Mouse (Mus musculus): ENCODE measurements at regions not wholly inside any gene's neighbourhood (a gene's known extent, or its start where the extent isn't known, plus 50 kb on each side); places are given as distances from the start of the nearest gene placed in this dataset.
"Not testable (repeated sequence)": the region's sequence is repeated elsewhere in the genome, so short reads cannot be mapped to it uniquely, and the experiment has no call there.

DNA sequence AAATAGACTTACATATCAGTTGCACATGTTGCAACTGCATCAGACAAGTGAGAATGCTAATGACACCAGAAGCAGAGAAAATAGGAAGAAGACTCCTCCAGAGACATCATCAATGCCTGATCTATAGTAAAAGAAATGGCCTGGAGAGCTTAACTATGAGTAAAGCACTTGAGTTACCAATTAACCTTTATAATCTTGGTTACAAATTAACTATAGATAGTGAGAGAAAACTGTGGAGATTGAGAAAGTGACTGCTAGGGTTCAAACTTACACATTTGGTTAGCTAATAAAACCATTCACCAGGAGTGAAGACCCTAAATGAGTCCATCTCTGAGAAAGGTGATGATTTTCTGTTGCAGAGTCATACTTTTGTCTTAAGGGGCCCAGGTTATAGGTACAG is 307.4 kb downstream of the Phex start:
- H3K4me3 ChIP-seq (ENCODE audit: low read length), result no peak overlapping the region
- no peaks in the 10 kb centered on the region for H3K4me1 ChIP-seq (ENCODE audit: insufficient read depth, low read length)
- ATAC-seq (ENCODE audit: low FRiP score, low TSS enrichment), result no peak
- H3K4me2 ChIP-seq (replicated peaks; ENCODE audit: low read depth, low read length), result no peak overlapping the region
- no peak overlapping the region for H3K27ac ChIP-seq (ENCODE audit: low read length)
- no peak overlapping the region for H3K9ac ChIP-seq (replicated peaks; ENCODE audit: low read length)
- H3K9me3 ChIP-seq (ENCODE audit: low read length), result no peaks in the 10 kb centered on the region
- H3K36me3 ChIP-seq (ENCODE audit: insufficient read depth, low read length), result no peaks in the 10 kb centered on the region
- no peaks in the 10 kb centered on the region for H3K27me3 ChIP-seq (ENCODE audit: insufficient read depth, low read length)

DNA sequence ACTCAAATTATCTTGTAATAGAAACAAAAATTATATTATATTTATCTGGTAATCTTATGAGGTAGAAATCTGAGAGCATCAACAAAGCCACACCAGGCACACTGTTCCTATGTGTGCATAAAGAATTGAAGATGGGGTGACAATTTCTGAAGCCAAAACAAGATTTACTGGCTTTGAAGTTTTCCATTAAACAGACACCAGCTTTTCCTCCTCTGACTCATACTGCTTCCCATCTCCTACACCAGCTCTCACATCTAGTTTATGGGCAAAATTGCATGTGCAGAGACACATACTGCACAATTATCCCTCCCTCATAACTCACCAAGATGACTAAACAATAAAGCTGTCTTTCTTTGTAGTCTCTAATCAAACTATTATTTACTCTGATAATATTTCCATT is 335.1 kb downstream of the Phex start:
- no peaks in the 10 kb centered on the region for H3K9me3 ChIP-seq (ENCODE audit: low read length)
- no peak overlapping the region for H3K4me3 ChIP-seq (ENCODE audit: low read length)
- H3K4me2 ChIP-seq (replicated peaks; ENCODE audit: low read depth, low read length), result no peak overlapping the region
- no peak overlapping the region for H3K27ac ChIP-seq (ENCODE audit: low read length)
- ATAC-seq (ENCODE audit: low FRiP score, low TSS enrichment), result no peak
- no peaks in the 10 kb centered on the region for H3K36me3 ChIP-seq (ENCODE audit: insufficient read depth, low read length)
- H3K27me3 ChIP-seq (ENCODE audit: insufficient read depth, low read length), result no peaks in the 10 kb centered on the region
- H3K9ac ChIP-seq (replicated peaks; ENCODE audit: low read length), result no peak overlapping the region
- no peaks in the 10 kb centered on the region for H3K4me1 ChIP-seq (ENCODE audit: insufficient read depth, low read length)

GRCm38 (mm10) chrX:157079606-157080005 is 335.5 kb downstream of the Phex start:
- no peaks in the 10 kb centered on the region for H3K4me1 ChIP-seq (ENCODE audit: insufficient read depth, low read length)
- ATAC-seq (ENCODE audit: low FRiP score, low TSS enrichment), result no peak
- H3K4me2 ChIP-seq (replicated peaks; ENCODE audit: low read depth, low read length), result no peak overlapping the region
- no peaks in the 10 kb centered on the region for H3K36me3 ChIP-seq (ENCODE audit: insufficient read depth, low read length)
- H3K4me3 ChIP-seq (ENCODE audit: low read length), result no peak overlapping the region
- H3K27me3 ChIP-seq (ENCODE audit: insufficient read depth, low read length), result no peaks in the 10 kb centered on the region
- H3K27ac ChIP-seq (ENCODE audit: low read length), result no peak overlapping the region
- H3K9me3 ChIP-seq (ENCODE audit: low read length), result no peaks in the 10 kb centered on the region
- no peak overlapping the region for H3K9ac ChIP-seq (replicated peaks; ENCODE audit: low read length)
- WGBS, result 25% methylated on average over 2 of the region's 2 CpGs

- not testable (repeated sequence) for H3K4me3 ChIP-seq (ENCODE audit: low read length); H3K27me3 ChIP-seq (ENCODE audit: insufficient read depth, low read length); H3K9ac ChIP-seq (replicated peaks; ENCODE audit: low read length); H3K4me2 ChIP-seq (replicated peaks; ENCODE audit: low read depth, low read length); H3K4me1 ChIP-seq (ENCODE audit: insufficient read depth, low read length); ATAC-seq (ENCODE audit: low FRiP score, low TSS enrichment); H3K9me3 ChIP-seq (ENCODE audit: low read length); H3K27ac ChIP-seq (ENCODE audit: low read length); H3K36me3 ChIP-seq (ENCODE audit: insufficient read depth, low read length)
- 80% methylated on average over 5 of the region's 5 CpGs for WGBS
Measured at GRCm38 (mm10) chrX:157078061-157078460, 337.1 kb downstream of the Phex start.

GRCm38 (mm10) chrX:157076193-157076592 is 338.9 kb downstream of the Phex start:
- H3K36me3 ChIP-seq (ENCODE audit: insufficient read depth, low read length), result no peaks in the 10 kb centered on the region
- no peaks in the 10 kb centered on the region for H3K27me3 ChIP-seq (ENCODE audit: insufficient read depth, low read length)
- H3K9me3 ChIP-seq (ENCODE audit: low read length), result no peaks in the 10 kb centered on the region
- ATAC-seq (ENCODE audit: low FRiP score, low TSS enrichment), result no peak
- no peak overlapping the region for H3K4me3 ChIP-seq (ENCODE audit: low read length)
- no peak overlapping the region for H3K4me2 ChIP-seq (replicated peaks; ENCODE audit: low read depth, low read length)
- H3K9ac ChIP-seq (replicated peaks; ENCODE audit: low read length), result no peak overlapping the region
- H3K4me1 ChIP-seq (ENCODE audit: insufficient read depth, low read length), result no peaks in the 10 kb centered on the region
- H3K27ac ChIP-seq (ENCODE audit: low read length), result no peak overlapping the region

DNA sequence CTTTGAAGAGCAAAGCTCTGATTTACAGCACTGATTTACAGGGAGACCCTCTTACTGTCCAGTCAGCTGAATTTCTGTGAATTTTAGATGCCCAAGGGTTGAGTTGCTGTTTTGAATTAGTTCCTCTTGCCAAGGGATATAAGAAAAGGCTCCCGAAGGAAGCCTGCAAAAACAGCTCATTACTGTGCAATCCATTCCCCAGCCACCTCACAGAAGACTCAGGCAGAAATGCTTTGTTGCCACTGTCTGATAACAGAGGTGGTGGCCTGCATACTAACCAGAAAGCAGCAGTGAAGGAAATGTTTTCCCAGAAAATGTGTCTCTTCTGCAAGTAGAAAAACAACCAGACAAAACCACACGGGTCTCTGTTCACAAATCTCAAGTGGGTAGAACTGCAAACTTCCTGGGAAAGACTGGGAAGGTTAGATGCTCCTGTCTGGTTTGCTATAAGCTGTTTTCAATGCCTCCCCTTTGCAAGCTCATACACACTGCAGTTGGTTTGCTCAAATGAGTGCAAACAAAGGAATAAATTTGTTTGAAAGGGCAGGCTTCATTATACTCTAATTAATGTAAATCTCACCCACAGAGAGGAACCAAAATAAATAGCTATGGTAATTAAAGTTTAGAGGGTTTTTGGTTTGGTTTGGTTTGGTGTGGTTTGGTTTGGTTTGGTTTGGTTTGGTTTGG is 363.3 kb downstream of the Phex start:
- Histone ChIP-seq H3K4me2 (replicated peaks; ENCODE audit: low read depth, low read length) (no peak overlapping the region), H3K36me3 (ENCODE audit: insufficient read depth, low read length) (no peaks in the 10 kb centered on the region), H3K27me3 (ENCODE audit: insufficient read depth, low read length) (no peaks in the 10 kb centered on the region), H3K9ac (replicated peaks; ENCODE audit: low read length) (no peak overlapping the region), H3K27ac (ENCODE audit: low read length) (no peak overlapping the region), H3K4me3 (ENCODE audit: low read length) (no peak overlapping the region), H3K4me1 (ENCODE audit: insufficient read depth, low read length) (no peaks in the 10 kb centered on the region), H3K9me3 (ENCODE audit: low read length) (no peaks in the 10 kb centered on the region)
- 46% methylated on average over 2 of the region's 2 CpGs for WGBS
- no peak for ATAC-seq (ENCODE audit: low FRiP score, low TSS enrichment)

DNA sequence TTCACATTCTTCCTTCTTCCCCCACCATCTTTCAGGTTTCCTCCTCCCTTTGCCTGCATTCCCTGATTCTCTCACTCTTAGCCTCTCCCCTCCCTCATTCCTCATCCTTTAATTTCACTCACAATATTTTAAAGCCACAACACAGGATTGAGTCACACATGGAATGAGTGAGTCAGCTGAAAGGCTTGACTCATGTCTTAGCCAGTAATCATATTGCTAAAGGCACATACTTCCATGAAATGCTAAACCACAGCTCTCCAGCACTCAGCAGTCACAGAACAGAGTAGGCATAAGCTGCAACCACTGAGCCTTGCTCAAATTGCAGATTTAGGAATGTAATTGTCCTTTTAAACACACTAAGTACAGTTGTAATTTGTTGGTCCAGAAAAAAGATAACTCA is 386.2 kb downstream of the Phex start:
- H3K4me1 ChIP-seq (ENCODE audit: insufficient read depth, low read length), result no peaks in the 10 kb centered on the region
- H3K4me2 ChIP-seq (replicated peaks; ENCODE audit: low read depth, low read length), result no peak overlapping the region
- H3K9me3 ChIP-seq (ENCODE audit: low read length), result no peaks in the 10 kb centered on the region
- H3K4me3 ChIP-seq (ENCODE audit: low read length), result no peak overlapping the region
- no peaks in the 10 kb centered on the region for H3K36me3 ChIP-seq (ENCODE audit: insufficient read depth, low read length)
- ATAC-seq (ENCODE audit: low FRiP score, low TSS enrichment), result no peak
- H3K9ac ChIP-seq (replicated peaks; ENCODE audit: low read length), result no peak overlapping the region
- H3K27ac ChIP-seq (ENCODE audit: low read length), result no peak overlapping the region
- H3K27me3 ChIP-seq (ENCODE audit: insufficient read depth, low read length), result no peaks in the 10 kb centered on the region

GRCm38 (mm10) chrX:157024343-157024742 is 390.8 kb downstream of the Phex start:
- Histone ChIP-seq H3K27me3 (ENCODE audit: insufficient read depth, low read length) (no peaks in the 10 kb centered on the region), H3K4me3 (ENCODE audit: low read length) (no peak overlapping the region), H3K4me1 (ENCODE audit: insufficient read depth, low read length) (no peaks in the 10 kb centered on the region), H3K27ac (ENCODE audit: low read length) (no peak overlapping the region), H3K9me3 (ENCODE audit: low read length) (no peaks in the 10 kb centered on the region), H3K4me2 (replicated peaks; ENCODE audit: low read depth, low read length) (no peak overlapping the region), H3K36me3 (ENCODE audit: insufficient read depth, low read length) (no peaks in the 10 kb centered on the region), H3K9ac (replicated peaks; ENCODE audit: low read length) (no peak overlapping the region)
- ATAC-seq (ENCODE audit: low FRiP score, low TSS enrichment), result no peak

DNA sequence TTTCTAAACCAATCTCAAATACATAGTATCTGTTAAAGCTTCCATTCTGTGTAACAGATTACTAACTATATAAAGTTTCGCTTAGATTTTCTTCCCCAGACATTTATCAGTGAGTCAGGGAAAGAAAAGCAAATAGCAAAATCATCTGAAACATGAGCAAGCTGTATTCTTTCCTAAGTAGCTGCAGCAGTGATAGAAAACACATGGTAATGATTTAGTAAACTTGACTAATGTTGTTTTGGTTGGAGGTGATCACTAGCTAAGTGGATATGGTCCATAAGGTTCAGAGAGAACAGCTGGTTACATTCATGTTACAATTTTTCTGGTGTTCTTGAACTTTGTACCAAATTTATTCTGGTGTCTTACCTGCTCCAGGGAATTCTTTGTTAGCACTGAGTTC is 393.3 kb downstream of the Phex start:
- no peak overlapping the region for H3K4me2 ChIP-seq (replicated peaks; ENCODE audit: low read depth, low read length)
- H3K4me1 ChIP-seq (ENCODE audit: insufficient read depth, low read length), result no peaks in the 10 kb centered on the region
- ATAC-seq (ENCODE audit: low FRiP score, low TSS enrichment), result no peak
- H3K36me3 ChIP-seq (ENCODE audit: insufficient read depth, low read length), result no peaks in the 10 kb centered on the region
- no peak overlapping the region for H3K27ac ChIP-seq (ENCODE audit: low read length)
- no peak overlapping the region for H3K9ac ChIP-seq (replicated peaks; ENCODE audit: low read length)
- H3K27me3 ChIP-seq (ENCODE audit: insufficient read depth, low read length), result no peaks in the 10 kb centered on the region
- WGBS, result 44% methylated on average over 1 of the region's 1 CpGs
- H3K4me3 ChIP-seq (ENCODE audit: low read length), result no peak overlapping the region
- H3K9me3 ChIP-seq (ENCODE audit: low read length), result no peaks in the 10 kb centered on the region

GRCm38 (mm10) chrX:157020337-157020736 is 394.8 kb downstream of the Phex start:
- Histone ChIP-seq H3K27ac (ENCODE audit: low read length) (no peak overlapping the region), H3K4me3 (ENCODE audit: low read length) (no peak overlapping the region), H3K4me2 (replicated peaks; ENCODE audit: low read depth, low read length) (no peak overlapping the region), H3K4me1 (ENCODE audit: insufficient read depth, low read length) (no peaks in the 10 kb centered on the region), H3K36me3 (ENCODE audit: insufficient read depth, low read length) (no peaks in the 10 kb centered on the region), H3K27me3 (ENCODE audit: insufficient read depth, low read length) (no peaks in the 10 kb centered on the region), H3K9ac (replicated peaks; ENCODE audit: low read length) (no peak overlapping the region), H3K9me3 (ENCODE audit: low read length) (no peaks in the 10 kb centered on the region)
- WGBS, result 34% methylated on average over 3 of the region's 3 CpGs
- peak; percentile 63; the same call in 1 of the 2 replicates for ATAC-seq (ENCODE audit: low FRiP score, low TSS enrichment)

Data from kidney, embryonic 16.5 days (tissue).